Mouse (Mus musculus) central nervous system, embryonic 18 days (tissue): ENCODE data around the gene Oog1. TPM values are rescaled to one million over a fixed set of nuclear protein-coding genes. Genes with fewer than 3 reads are reported as not detected.

Experiments used
- polyA plus RNA-seq: library from polyadenylated mRNA; depleted of rRNA; stranded (reverse); fragments of >200 nt; gene quantifications from 2 replicates; pipeline ENCODE4 v1.2.3, GENCODE M21; 2012; rRNA removed

The Oog1 gene
- not detected in 2 replicates for polyA plus RNA-seq

GRCm38 (mm10) chr12:87602388-87602787 is at the start of gene Oog1:
Oog1 (plus strand) TSS chr12:87602688.

DNA sequence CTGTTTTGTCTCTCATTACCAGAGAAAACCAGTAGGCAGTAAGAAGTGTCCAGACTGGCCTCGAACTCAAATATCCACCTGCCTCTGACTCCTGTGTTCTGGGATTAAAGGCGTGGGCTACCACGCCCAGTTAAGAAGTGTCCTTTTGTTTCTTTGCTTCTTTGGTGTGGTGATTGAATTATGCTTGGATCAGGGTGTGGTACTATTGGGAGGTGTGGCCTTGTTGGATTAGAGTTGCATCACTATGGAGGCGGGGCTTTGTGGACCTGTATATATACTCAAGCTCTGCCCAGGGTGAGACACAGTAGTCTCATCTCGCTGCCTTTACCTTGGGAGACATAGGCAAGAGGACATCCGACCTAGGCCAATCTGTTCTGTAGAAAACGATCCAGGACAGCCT is 16.1 kb downstream of the Oog1 start, which contains the start of gene Gm4027:
Gene Gm4027, plus strand, starts transcription at position 301 of the 400 bp plus-strand sequence.

DNA sequence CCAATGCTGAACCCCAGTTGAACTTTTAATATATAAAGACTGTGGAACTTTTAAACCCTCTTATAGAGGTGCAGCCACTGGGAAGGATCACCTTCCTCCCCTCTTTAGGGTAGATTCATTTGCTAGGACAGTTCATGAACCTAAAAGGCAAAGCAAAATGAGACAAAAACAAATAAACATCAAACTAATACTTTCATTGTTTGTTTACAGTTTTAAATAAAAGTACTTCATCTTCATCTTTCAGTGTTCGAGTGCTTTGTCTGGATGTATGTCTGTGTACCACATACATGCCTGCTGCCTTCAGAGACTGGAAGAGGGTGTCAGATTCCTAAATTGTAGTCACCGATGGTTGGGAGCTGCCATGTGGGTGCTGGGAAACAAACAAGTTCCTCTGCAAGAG is 42.0 kb downstream of the Oog1 start, which contains the start of gene Gm16381:
Gene Gm16381, minus strand, starts transcription at position 101 of the 400 bp plus-strand sequence.

Other genes with a start within 250 kb of the Oog1 start
- 40.1 and 46.7 TPM in 2 replicates for gene Sptlc2, start 214.3 kb upstream of the Oog1 start, polyA plus RNA-seq
- gene Slirp, start 158.8 kb upstream of the Oog1 start, polyA plus RNA-seq, result 82.2 and 91.3 TPM in 2 replicates
- 27.1 and 29.2 TPM in 2 replicates for gene Alkbh1, start 158.7 kb upstream of the Oog1 start, polyA plus RNA-seq
- gene Snw1, start 130.4 kb upstream of the Oog1 start, polyA plus RNA-seq, result 40.6 and 45.1 TPM in 2 replicates
- gene Gm5788, start 108.0 kb upstream of the Oog1 start, polyA plus RNA-seq, result not detected in 2 replicates
- not detected in 2 replicates for gene Gm8300, start 88.4 kb upstream of the Oog1 start, polyA plus RNA-seq
- not detected in 2 replicates for gene Gm4027, start 16.2 kb downstream of the Oog1 start, polyA plus RNA-seq
- gene Gm16381, start 41.9 kb downstream of the Oog1 start, polyA plus RNA-seq, result not detected in 2 replicates
- gene Gm21319, start 173.1 kb downstream of the Oog1 start, polyA plus RNA-seq, result not detected in 2 replicates
- gene Gm21936, start 192.8 kb downstream of the Oog1 start, polyA plus RNA-seq, result not detected in 2 replicates
- not detected in 2 replicates for gene BB287469, start 213.9 kb downstream of the Oog1 start, polyA plus RNA-seq
- gene Gm2001, start 239.7 kb downstream of the Oog1 start, polyA plus RNA-seq, result not detected in 2 replicates